Mouse (Mus musculus) cerebellum, adult 2 months (tissue): ENCODE data around the gene Fstl4.

ENCODE experiments used
- CTCF ChIP-seq: fragments of 200-500 bp; IDR thresholded peaks from 2 replicates; pipeline ENCODE4 v1.5.1; 2011; ENCODE audit warnings: low read depth, mild to moderate bottlenecking, control low read depth, low read length, moderate library complexity, borderline replicate concordance; ENCODE audit not compliant: insufficient read depth
- POLR2A ChIP-seq: fragments of 200-500 bp; IDR thresholded peaks from 2 replicates; pipeline ENCODE4 v1.6.1; 2011; ENCODE audit warnings: low read length, control low read depth, borderline replicate concordance; ENCODE audit not compliant: insufficient read depth

DNA sequence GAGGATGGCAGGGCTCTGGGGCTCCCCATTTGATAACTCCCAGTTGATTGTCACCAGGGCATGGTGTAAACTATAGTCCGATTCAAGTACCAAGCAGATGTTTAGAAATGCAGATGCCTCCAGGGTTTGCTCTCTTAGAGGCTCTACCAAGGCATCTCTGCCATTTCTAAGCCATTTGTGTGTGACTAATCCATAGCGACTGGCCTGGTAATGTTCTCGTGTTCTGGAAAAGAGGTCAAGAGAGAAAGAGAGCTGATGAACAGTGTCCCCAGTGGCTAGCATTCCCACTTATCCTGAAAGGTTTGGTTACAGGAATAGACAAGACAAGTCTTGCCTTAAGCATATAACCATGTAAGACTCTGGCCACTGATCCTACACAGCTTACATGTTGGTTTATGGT, 3.5 kb downstream of the Fstl4 start:
- no peak for TF ChIP-seq CTCF
- no peak for TF ChIP-seq POLR2A
